Mouse (Mus musculus) hindlimb bud, embryonic 11.5 days (tissue): ENCODE data around the gene Irs1.

Experiments
- DNase-seq: peaks from one replicate; pipeline ENCODE4 v3.0.0-alpha.2; 2012; ENCODE audit warnings: low read depth, low spot score; ENCODE audit errors: extremely low spot score

Gene Irs1

DNA sequence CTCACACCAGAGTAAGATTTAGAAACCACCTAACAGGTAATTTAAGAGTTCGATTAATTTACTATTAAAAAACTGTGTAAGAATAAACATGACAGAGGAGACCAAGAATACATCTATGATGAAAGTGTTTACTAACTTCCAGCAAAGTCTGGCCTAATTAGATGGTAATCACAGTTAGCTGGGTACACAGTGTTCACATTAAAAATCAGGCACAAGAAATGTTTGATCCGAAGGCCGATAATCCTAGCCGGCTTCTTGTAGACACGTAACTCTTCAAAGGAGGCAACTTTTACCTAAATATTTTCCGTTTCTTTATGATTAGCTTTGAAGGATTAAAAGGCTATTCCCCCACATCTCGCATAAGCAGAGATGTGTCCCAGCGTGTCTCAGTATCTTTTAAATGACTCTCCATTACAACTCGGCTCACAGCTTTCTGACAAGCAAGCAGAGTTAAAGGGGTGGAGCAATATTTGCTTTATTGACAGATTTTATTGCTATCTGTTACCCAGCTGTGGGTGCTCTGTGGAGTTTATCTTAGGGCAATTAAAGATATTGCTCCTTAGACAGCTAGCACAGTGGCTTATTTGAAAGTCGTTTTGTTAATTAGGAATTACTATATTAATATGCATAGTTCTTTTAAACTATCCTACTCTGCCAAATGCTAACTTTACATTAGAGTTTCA lies 102.5 kb downstream of the Irs1 start:
- no peak for DNase-seq

DNA sequence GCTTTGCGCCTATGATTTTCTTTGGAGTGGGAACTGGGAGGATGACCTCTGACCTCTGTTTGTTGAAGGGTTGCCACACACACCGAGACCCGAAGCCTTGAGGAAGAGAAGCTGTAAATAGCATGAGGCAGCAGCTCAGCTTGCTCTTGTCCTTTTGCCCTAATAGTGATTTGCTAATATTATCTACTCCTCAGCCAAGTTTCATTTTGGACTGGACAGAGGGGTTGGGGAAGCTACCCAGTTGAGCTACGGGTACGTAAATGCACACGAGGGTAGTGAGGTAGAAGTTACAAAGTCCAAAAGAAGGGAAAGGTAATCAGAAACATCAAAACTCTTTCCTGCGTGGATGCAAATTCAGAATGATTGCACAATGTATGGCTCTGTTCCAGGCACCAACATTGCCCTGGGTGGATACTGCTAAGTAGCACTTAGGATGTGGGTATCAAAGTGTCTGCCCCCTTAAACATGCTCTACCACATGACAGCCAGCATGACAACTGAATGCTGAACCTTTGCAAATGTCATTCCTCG lies 107.2 kb downstream of the Irs1 start:
- DNase-seq: no peak
